In genomic region chr13:35782949-35783348, GRCm38 (mm10) we compare ENCODE assay signal across 8 mouse cellular contexts.
DNase-seq lines count a peak whose midpoint lies in the region; ATAC-seq and TF ChIP-seq lines count a peak whose summit lies in the region.

No protein-coding gene starts in this region.

- peak; percentile 45 to 73 (median 72) for TF ChIP-seq CTCF in MEL (IDR thresholded peaks at IDR 0.05 in 2 of 3, conservative IDR thresholded peaks at IDR 0.05 in 1 of 3; ENCODE audit: control insufficient read depth in 1 of 3, insufficient read depth in 1 of 3, low read depth in 2 of 3, low read length in 3 of 3, poor library complexity in 1 of 3, severe bottlenecking in 1 of 3)
- TF ChIP-seq CTCF in cerebellum, adult 2 months (IDR thresholded peaks at IDR 0.05; ENCODE audit: borderline replicate concordance, insufficient read depth, low read depth, low read length), result peak; percentile 78
- TF ChIP-seq CTCF in midbrain, postnatal 0 days (IDR thresholded peaks at IDR 0.05), result peak; percentile 68

- no peak overlapping the region for H3K27ac ChIP-seq in MEL (ENCODE audit: control insufficient read depth, low read depth, low read length)
- no peak overlapping the region for H3K27ac ChIP-seq in cerebellum, adult 2 months (ENCODE audit: insufficient read depth, low read length)
- no peak overlapping the region for H3K27ac ChIP-seq in limb, embryonic 14.5 days (replicated peaks; ENCODE audit: low read depth, low read length)
- H3K27ac ChIP-seq in midbrain, postnatal 0 days (ENCODE audit: low read depth, low read length), result no peak overlapping the region

- no peak for TF ChIP-seq POLR2A in MEL (IDR thresholded peaks at IDR 0.05; ENCODE audit: control insufficient read depth in 1 of 2, insufficient read depth in 1 of 2, low read depth in 1 of 2, low read length in 2 of 2, poor library complexity in 1 of 2)
- TF ChIP-seq POLR2A in cerebellum, adult 2 months (IDR thresholded peaks at IDR 0.05; ENCODE audit: borderline replicate concordance, insufficient read depth, low read length), result no peak
- TF ChIP-seq POLR2A in limb, embryonic 14.5 days (IDR thresholded peaks at IDR 0.05; ENCODE audit: borderline replicate concordance, extremely low read depth, insufficient read depth, insufficient read length), result no peak

- H3K36me3 ChIP-seq in MEL (ENCODE audit: control insufficient read depth in 1 of 2, insufficient read depth in 2 of 2, low read length in 2 of 2), result peaks cover 0 to 9% of the 10 kb centered on the region in 2 experiments; a peak in 2 of 4 replicates
- no peaks in the 10 kb centered on the region for H3K36me3 ChIP-seq in limb, embryonic 14.5 days (ENCODE audit: control insufficient read depth, insufficient read depth, low read length)
- H3K36me3 ChIP-seq in midbrain, postnatal 0 days (ENCODE audit: insufficient read depth, low read length), result no peaks in the 10 kb centered on the region

- no peaks in the 10 kb centered on the region for H3K9me3 ChIP-seq in MEL (replicated peaks; ENCODE audit: insufficient read depth, low read length)
- no peaks in the 10 kb centered on the region for H3K9me3 ChIP-seq in limb, embryonic 14.5 days (ENCODE audit: control insufficient read depth, low read length)
- H3K9me3 ChIP-seq in midbrain, postnatal 0 days (ENCODE audit: low read length), result no peaks in the 10 kb centered on the region

- TF ChIP-seq RAD21 in MEL (IDR thresholded peaks at IDR 0.05; ENCODE audit: low read depth, low read length), result peak; percentile 65

- H3K4me2 ChIP-seq in limb, embryonic 14.5 days (replicated peaks; ENCODE audit: low read depth, low read length, severe bottlenecking), result no peak overlapping the region
- H3K4me2 ChIP-seq in midbrain, postnatal 0 days (ENCODE audit: low read depth, low read length, poor library complexity, severe bottlenecking), result no peak overlapping the region

- ATAC-seq in limb, embryonic 14.5 days (ENCODE audit: low FRiP score, low read depth), result no peak
- 0 out of 2 replicates have a peak, but pooled peaks have one; percentile 34 for ATAC-seq in midbrain, postnatal 0 days (ENCODE audit: low FRiP score)

- no peaks in the 10 kb centered on the region for H3K27me3 ChIP-seq in MEL (ENCODE audit: control insufficient read depth in 1 of 2, insufficient read depth in 2 of 2, low read length in 2 of 2)
- H3K27me3 ChIP-seq in cerebellum, adult 2 months (ENCODE audit: control insufficient read depth, insufficient read depth, low read length), result no peaks in the 10 kb centered on the region
- H3K27me3 ChIP-seq in limb, embryonic 14.5 days (ENCODE audit: control insufficient read depth, insufficient read depth, low read length), result no peaks in the 10 kb centered on the region
- H3K27me3 ChIP-seq in midbrain, postnatal 0 days (ENCODE audit: insufficient read depth, low read length), result no peaks in the 10 kb centered on the region

- no peak overlapping the region for H3K4me3 ChIP-seq in MEL (ENCODE audit: control insufficient read depth in 1 of 2, insufficient read depth in 1 of 2, low read depth in 2 of 2, low read length in 2 of 2)
- no peak overlapping the region for H3K4me3 ChIP-seq in cerebellum, adult 2 months (replicated peaks; ENCODE audit: insufficient read depth, low read depth, low read length)
- H3K4me3 ChIP-seq in limb, embryonic 14.5 days (replicated peaks; ENCODE audit: low read length), result no peak overlapping the region
- no peak overlapping the region for H3K4me3 ChIP-seq in midbrain, postnatal 0 days (ENCODE audit: low read depth, low read length)

- peaks cover 0 to 13% of the 10 kb centered on the region in 2 experiments; a peak in 3 of 4 replicates for H3K4me1 ChIP-seq in MEL (ENCODE audit: control insufficient read depth in 1 of 2, insufficient read depth in 2 of 2, low read length in 2 of 2)
- no peaks in the 10 kb centered on the region for H3K4me1 ChIP-seq in cerebellum, adult 2 months (ENCODE audit: control insufficient read depth, insufficient read depth, low read length)
- no peaks in the 10 kb centered on the region for H3K4me1 ChIP-seq in limb, embryonic 14.5 days (ENCODE audit: control insufficient read depth, insufficient read depth, low read length)
- no peaks in the 10 kb centered on the region for H3K4me1 ChIP-seq in midbrain, postnatal 0 days (ENCODE audit: insufficient read depth, low read length)

- TF ChIP-seq EP300 in MEL (IDR thresholded peaks at IDR 0.05; ENCODE audit: low read depth in 1 of 2, low read length in 2 of 2), result no peak

- peaks cover 58% of the 10 kb centered on the region for H3K79me2 ChIP-seq in MEL (ENCODE audit: control insufficient read depth, insufficient read depth, low read length, poor library complexity)

- DNase-seq in 416B (ENCODE audit: low read depth) (peak; percentile 76), MEL (ENCODE audit: low read depth, low spot score) (peak; percentile 71)
- peak; percentile 42 to 54 for DNase-seq in cerebellum, adult 2 months
- peak; percentile 45 to 79 for DNase-seq in frontal cortex, adult 2 months (ENCODE audit: extremely low spot score in 1 of 2, low spot score in 1 of 2)
- DNase-seq in kidney, adult 11 months, result peak; percentile 27
- DNase-seq in limb, embryonic 14.5 days (ENCODE audit: low spot score), result peak; percentile 69
- peak; percentile 63 for DNase-seq in midbrain, postnatal 0 days (ENCODE audit: low spot score)
- DNase-seq in yolk sac, embryonic 10.5 days (ENCODE audit: low spot score), result peak; percentile 11

- 79% methylated on average over 2 of the region's 2 CpGs for WGBS in cerebellum, adult 2 months
- WGBS in limb, embryonic 14.5 days, result 82% methylated on average over 2 of the region's 2 CpGs
- 96% methylated on average over 2 of the region's 2 CpGs for WGBS in midbrain, postnatal 0 days

- H3K9ac ChIP-seq in MEL (ENCODE audit: control insufficient read depth, low read depth, low read length, poor library complexity, severe bottlenecking), result no peak overlapping the region
- H3K9ac ChIP-seq in limb, embryonic 14.5 days (ENCODE audit: low read depth, low read length, severe bottlenecking), result no peak overlapping the region
- no peak overlapping the region for H3K9ac ChIP-seq in midbrain, postnatal 0 days (replicated peaks; ENCODE audit: low read length, poor library complexity, severe bottlenecking)

TF ChIP-seq in MEL, 35 proteins besides CTCF, POLR2A, EP300 and RAD21:
- TF ChIP-seq ZC3H11A (IDR thresholded peaks at IDR 0.05; ENCODE audit: low read depth, low read length) (peak; percentile 54), MYB (IDR thresholded peaks at IDR 0.05; ENCODE audit: low read depth, low read length) (no peak), GATA1 (IDR thresholded peaks at IDR 0.05; ENCODE audit: low read depth, low read length) (no peak), E2F4 (IDR thresholded peaks at IDR 0.05; ENCODE audit: borderline replicate concordance, low read depth, low read length) (no peak), NELFE (IDR thresholded peaks at IDR 0.05; ENCODE audit: low read depth, low read length) (no peak), USF2 (IDR thresholded peaks at IDR 0.05; ENCODE audit: borderline replicate concordance in 1 of 2, insufficient read depth in 1 of 2, low read depth in 1 of 2, low read length in 2 of 2) (no peak), ETS1 (IDR thresholded peaks at IDR 0.05; ENCODE audit: low read depth, low read length) (no peak), SMC3 (IDR thresholded peaks at IDR 0.05; ENCODE audit: low read depth, low read length) (peak; percentile 77)
TF ChIP-seq in MEL: peak in this region for 2.

Comparison
In these comparisons a context has a peak if more than half of its experiments do, and no peak if none do; other contexts are left out.
1. DNase-seq: peak in every context shown above with its lines; median percentile 76 in 416B; 71 in MEL; 69 in limb, embryonic 14.5 days; 63 in midbrain, postnatal 0 days; 62 in frontal cortex, adult 2 months; 48 in cerebellum, adult 2 months; 27 in kidney, adult 11 months; 11 in yolk sac, embryonic 10.5 days.